Mouse (Mus musculus): ENCODE results near the gene Meis1. TPM values are rescaled to one million over a fixed set of nuclear protein-coding genes. Genes with fewer than 3 reads are reported as not detected.

Meis1 gene
- polyA plus RNA-seq, 1 experiment from 2014 or later: 84.7 TPM

GRCm38 (mm10) chr11:19015731-19016461 is 2.9 kb downstream of the Meis1 start:
- H3K4me1 ChIP-seq (ENCODE audit: control insufficient read depth, insufficient read depth, low read length): 0 out of 2 replicates have a peak, but pooled peaks cover 2% of the 10 kb centered on the region
- H3K27me3 ChIP-seq (replicated peaks; ENCODE audit: control insufficient read depth, insufficient read depth, low read length): no peaks in the 10 kb centered on the region
- H3K9me3 ChIP-seq (ENCODE audit: control insufficient read depth, low read length): no peaks in the 10 kb centered on the region
- H3K36me3 ChIP-seq (ENCODE audit: control insufficient read depth, insufficient read depth, low read length): no peaks in the 10 kb centered on the region; the same call in 1 of the 2 replicates
- peak overlapping the region; percentile 89 for H3K9ac ChIP-seq (ENCODE audit: low read depth, low read length)
- peak overlapping the region; percentile 90 for H3K27ac ChIP-seq (ENCODE audit: low read length)
- WGBS: 1% methylated on average over 37 of the region's 37 CpGs
- no peak for ATAC-seq
- peak overlapping the region; percentile 62 for H3K4me3 ChIP-seq (ENCODE audit: low read length)
- peak overlapping the region; percentile 83 for H3K4me2 ChIP-seq (ENCODE audit: low read depth, low read length)

DNA sequence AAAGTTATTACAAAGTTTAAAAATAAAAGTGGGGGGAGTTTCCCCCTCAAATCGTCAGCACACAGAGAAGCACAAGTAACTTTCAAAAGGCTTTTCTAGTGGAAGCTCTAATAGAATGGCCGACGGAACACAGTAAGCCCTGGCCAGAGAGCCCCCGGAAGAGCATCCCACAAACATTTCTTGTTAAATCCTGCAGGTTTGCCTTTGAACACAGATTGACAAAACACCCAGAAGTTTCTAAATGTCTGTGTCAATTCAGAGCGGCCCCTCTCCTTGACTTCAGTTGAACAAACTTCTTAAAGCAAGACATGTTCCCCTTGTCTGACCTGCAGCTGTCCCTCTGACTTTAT is 3.4 kb downstream of the Meis1 start:
- H3K4me2 ChIP-seq (ENCODE audit: low read depth, low read length): peak overlapping the region; percentile 83
- H3K4me1 ChIP-seq (ENCODE audit: control insufficient read depth, insufficient read depth, low read length): no peaks in the 10 kb centered on the region
- H3K9me3 ChIP-seq (ENCODE audit: control insufficient read depth, low read length): no peaks in the 10 kb centered on the region
- peak overlapping the region; percentile 90 for H3K27ac ChIP-seq (ENCODE audit: low read length)
- peak overlapping the region; percentile 89 for H3K9ac ChIP-seq (ENCODE audit: low read depth, low read length)
- H3K36me3 ChIP-seq (ENCODE audit: control insufficient read depth, insufficient read depth, low read length): no peaks in the 10 kb centered on the region; the same call in 1 of the 2 replicates
- H3K4me3 ChIP-seq (ENCODE audit: low read length): peak overlapping the region; percentile 62
- 4% methylated on average over 5 of the region's 5 CpGs for WGBS
- no peak for ATAC-seq
- H3K27me3 ChIP-seq (replicated peaks; ENCODE audit: control insufficient read depth, insufficient read depth, low read length): no peaks in the 10 kb centered on the region

- H3K4me2 ChIP-seq (ENCODE audit: low read depth, low read length): peak overlapping the region; percentile 83
- peak overlapping the region; percentile 62 for H3K4me3 ChIP-seq (ENCODE audit: low read length)
- no peak for ATAC-seq
- no peaks in the 10 kb centered on the region for H3K27me3 ChIP-seq (replicated peaks; ENCODE audit: control insufficient read depth, insufficient read depth, low read length)
- peaks cover 3% of the 10 kb centered on the region; the same call in 1 of the 2 replicates for H3K36me3 ChIP-seq (ENCODE audit: control insufficient read depth, insufficient read depth, low read length)
- H3K27ac ChIP-seq (ENCODE audit: low read length): peak overlapping the region; percentile 90
- WGBS: 2% methylated on average over 35 of the region's 35 CpGs
- no peaks in the 10 kb centered on the region for H3K4me1 ChIP-seq (ENCODE audit: control insufficient read depth, insufficient read depth, low read length)
- H3K9me3 ChIP-seq (ENCODE audit: control insufficient read depth, low read length): no peaks in the 10 kb centered on the region
- peak overlapping the region; percentile 89 for H3K9ac ChIP-seq (ENCODE audit: low read depth, low read length)
Observed at GRCm38 (mm10) chr11:19014441-19015161, 4.2 kb downstream of the Meis1 start.

DNA sequence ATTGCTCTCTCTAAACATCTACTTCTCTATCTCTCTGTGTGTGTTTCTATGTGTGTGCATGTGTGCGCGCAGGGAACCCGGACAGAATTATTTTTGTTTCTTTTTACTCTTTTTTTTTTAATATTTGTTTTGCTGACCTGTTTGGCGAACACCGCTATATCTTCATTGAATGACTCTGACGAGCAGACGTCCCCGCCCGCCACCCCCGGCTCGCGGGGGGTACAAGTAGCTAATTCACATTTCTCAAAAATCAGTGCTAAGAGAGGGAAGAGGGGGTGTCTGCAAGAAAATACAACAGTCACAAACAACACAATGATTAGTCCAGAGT is 4.7 kb downstream of the Meis1 start:
- Histone ChIP-seq H3K27ac (ENCODE audit: low read length) (peak overlapping the region; percentile 90), H3K4me3 (ENCODE audit: low read length) (peak overlapping the region; percentile 62), H3K27me3 (replicated peaks; ENCODE audit: control insufficient read depth, insufficient read depth, low read length) (no peaks in the 10 kb centered on the region), H3K4me1 (ENCODE audit: control insufficient read depth, insufficient read depth, low read length) (no peaks in the 10 kb centered on the region), H3K4me2 (ENCODE audit: low read depth, low read length) (peak overlapping the region; percentile 83), H3K9me3 (ENCODE audit: control insufficient read depth, low read length) (no peaks in the 10 kb centered on the region), H3K36me3 (ENCODE audit: control insufficient read depth, insufficient read depth, low read length) (peaks cover 3% of the 10 kb centered on the region; the same call in 1 of the 2 replicates), H3K9ac (ENCODE audit: low read depth, low read length) (peak overlapping the region; percentile 89)
- no peak for ATAC-seq
- 18% methylated on average over 12 of the region's 12 CpGs for WGBS

- WGBS: 20% methylated on average over 25 of the region's 25 CpGs
- no peaks in the 10 kb centered on the region for H3K4me1 ChIP-seq (ENCODE audit: control insufficient read depth, insufficient read depth, low read length)
- H3K9ac ChIP-seq (ENCODE audit: low read depth, low read length): peak overlapping the region; percentile 89
- no peaks in the 10 kb centered on the region for H3K9me3 ChIP-seq (ENCODE audit: control insufficient read depth, low read length)
- H3K4me3 ChIP-seq (ENCODE audit: low read length): peak overlapping the region; percentile 62
- peak; percentile 26 for ATAC-seq
- peak overlapping the region; percentile 83 for H3K4me2 ChIP-seq (ENCODE audit: low read depth, low read length)
- H3K27ac ChIP-seq (ENCODE audit: low read length): peak overlapping the region; percentile 90
- peaks cover 3% of the 10 kb centered on the region; the same call in 1 of the 2 replicates for H3K36me3 ChIP-seq (ENCODE audit: control insufficient read depth, insufficient read depth, low read length)
- no peaks in the 10 kb centered on the region for H3K27me3 ChIP-seq (replicated peaks; ENCODE audit: control insufficient read depth, insufficient read depth, low read length)
Observed at GRCm38 (mm10) chr11:19013141-19014112, 5.4 kb downstream of the Meis1 start.

GRCm38 (mm10) chr11:19012463-19013115 is 6.2 kb downstream of the Meis1 start:
- H3K4me3 ChIP-seq (ENCODE audit: low read length): peak overlapping the region; percentile 62
- H3K27me3 ChIP-seq (replicated peaks; ENCODE audit: control insufficient read depth, insufficient read depth, low read length): no peaks in the 10 kb centered on the region
- peak overlapping the region; percentile 83 for H3K4me2 ChIP-seq (ENCODE audit: low read depth, low read length)
- no peaks in the 10 kb centered on the region for H3K9me3 ChIP-seq (ENCODE audit: control insufficient read depth, low read length)
- 37% methylated on average over 2 of the region's 2 CpGs for WGBS
- no peak for ATAC-seq
- H3K4me1 ChIP-seq (ENCODE audit: control insufficient read depth, insufficient read depth, low read length): no peaks in the 10 kb centered on the region
- H3K36me3 ChIP-seq (ENCODE audit: control insufficient read depth, insufficient read depth, low read length): peaks cover 3% of the 10 kb centered on the region; the same call in 1 of the 2 replicates
- H3K27ac ChIP-seq (ENCODE audit: low read length): peak overlapping the region; percentile 90
- H3K9ac ChIP-seq (ENCODE audit: low read depth, low read length): peak overlapping the region; percentile 89

- H3K9me3 ChIP-seq (ENCODE audit: control insufficient read depth, low read length): no peaks in the 10 kb centered on the region
- H3K4me1 ChIP-seq (ENCODE audit: control insufficient read depth, insufficient read depth, low read length): 0 out of 2 replicates have a peak, but pooled peaks cover 5% of the 10 kb centered on the region
- H3K4me2 ChIP-seq (ENCODE audit: low read depth, low read length): peak overlapping the region; percentile 83
- peak overlapping the region; percentile 90 for H3K27ac ChIP-seq (ENCODE audit: low read length)
- H3K9ac ChIP-seq (ENCODE audit: low read depth, low read length): peak overlapping the region; percentile 59; the same call in 1 of the 2 replicates
- 29% methylated on average over 2 of the region's 2 CpGs for WGBS
- no peaks in the 10 kb centered on the region for H3K27me3 ChIP-seq (replicated peaks; ENCODE audit: control insufficient read depth, insufficient read depth, low read length)
- peak overlapping the region; percentile 62 for H3K4me3 ChIP-seq (ENCODE audit: low read length)
- ATAC-seq: no peak
- peaks cover 3% of the 10 kb centered on the region; the same call in 1 of the 2 replicates for H3K36me3 ChIP-seq (ENCODE audit: control insufficient read depth, insufficient read depth, low read length)
Observed at GRCm38 (mm10) chr11:19012001-19012400, 6.8 kb downstream of the Meis1 start.

DNA sequence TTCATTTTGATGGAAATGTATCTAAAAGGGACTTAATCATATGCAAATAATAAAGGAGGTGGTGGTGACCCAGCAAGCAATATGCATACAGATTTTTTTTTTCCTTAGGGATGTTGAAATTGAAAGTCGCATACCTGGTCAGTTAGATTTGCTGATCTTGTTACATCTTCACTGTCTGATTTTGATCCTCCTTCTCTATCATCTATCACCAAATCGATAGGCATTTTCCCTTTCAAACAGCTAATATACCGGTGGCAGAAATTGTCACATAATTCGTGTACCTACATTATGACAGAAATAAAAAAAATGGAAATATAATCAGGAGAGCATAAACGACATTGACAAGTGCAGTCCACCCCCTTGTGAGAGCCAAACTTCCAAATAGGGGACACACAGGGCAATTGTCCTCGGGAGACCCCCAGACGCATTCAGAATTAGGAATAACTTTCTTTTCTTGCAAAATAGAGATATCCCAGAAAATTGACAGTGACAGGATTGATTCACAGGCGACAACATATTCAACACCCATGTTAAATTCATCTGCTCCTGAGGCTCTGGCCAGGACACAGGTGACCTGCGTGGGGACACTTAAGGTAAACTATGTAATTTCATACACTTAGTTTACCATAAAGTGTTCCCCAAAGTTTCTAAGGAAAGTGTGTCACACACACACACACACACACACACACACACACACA is 7.5 kb downstream of the Meis1 start:
- H3K4me1 ChIP-seq (ENCODE audit: control insufficient read depth, insufficient read depth, low read length): 0 out of 2 replicates have a peak, but pooled peaks cover 5% of the 10 kb centered on the region
- H3K27me3 ChIP-seq (replicated peaks; ENCODE audit: control insufficient read depth, insufficient read depth, low read length): no peaks in the 10 kb centered on the region
- peak overlapping the region; percentile 83 for H3K4me2 ChIP-seq (ENCODE audit: low read depth, low read length)
- peak overlapping the region; percentile 77 for H3K9ac ChIP-seq (ENCODE audit: low read depth, low read length)
- WGBS: 43% methylated on average over 9 of the region's 9 CpGs
- ATAC-seq: no peak
- H3K27ac ChIP-seq (ENCODE audit: low read length): peak overlapping the region; percentile 46
- no peaks in the 10 kb centered on the region for H3K9me3 ChIP-seq (ENCODE audit: control insufficient read depth, low read length)
- H3K4me3 ChIP-seq (ENCODE audit: low read length): peak overlapping the region; percentile 44
- H3K36me3 ChIP-seq (ENCODE audit: control insufficient read depth, insufficient read depth, low read length): peaks cover 3% of the 10 kb centered on the region; the same call in 1 of the 2 replicates

Measured in intestine, embryonic 16.5 days (tissue).